Mouse (Mus musculus) leukemia stem cell, adult 10-12 weeks (primary cell): Measurements from ENCODE around the gene Zfp280c. TPM values are rescaled to one million over a fixed set of nuclear protein-coding genes. Genes with fewer than 3 reads are reported as not detected.

Experiments
- polyA plus RNA-seq: library from polyadenylated mRNA; stranded (reverse); fragments of >175 nt; gene quantifications from 2 replicates; pipeline ENCODE4 v1.2.3, GENCODE M21; 2012; ENCODE audit warnings: low replicate concordance

Gene Zfp280c
- 0.07 and 0.38 TPM in 2 replicates for polyA plus RNA-seq

GRCm38 (mm10) chrX:48594099-48594760 is at the start of gene Zfp280c:
TSS of gene Zfp280c (minus strand) at chrX:48594504.

GRCm38 (mm10) chrX:48623379-48624053 is 29.2 kb upstream of the Zfp280c start, which contains the start of gene Slc25a14:
TSS of gene Slc25a14 (plus strand) at chrX:48623413.

GRCm38 (mm10) chrX:48518808-48519548 is 75.3 kb downstream of the Zfp280c start, which contains the start of gene Rab33a:
TSS of gene Rab33a (plus strand) at chrX:48519285.

GRCm38 (mm10) chrX:48513166-48513807 is 81.0 kb downstream of the Zfp280c start, which contains the start of gene Aifm1:
TSS of gene Aifm1 (minus strand) at chrX:48513563.

Other genes starting within 250 kb of the Zfp280c start
- gene Elf4, start 131.4 kb downstream of the Zfp280c start, polyA plus RNA-seq = 6.6 and 10.7 TPM in 2 replicates
- 2.0 and 2.7 TPM in 2 replicates for gene Aifm1, start 80.9 kb downstream of the Zfp280c start, polyA plus RNA-seq
- 0.30 TPM in 1 of 2 replicates, not detected in the other for gene Rab33a, start 75.2 kb downstream of the Zfp280c start, polyA plus RNA-seq
- gene Slc25a14, start 28.9 kb upstream of the Zfp280c start, polyA plus RNA-seq = 0.43 TPM in 1 of 2 replicates, not detected in the other
- gene Gpr119, start 80.0 kb upstream of the Zfp280c start, polyA plus RNA-seq = not detected in 2 replicates
- gene Rbmx2, start 100.5 kb upstream of the Zfp280c start, polyA plus RNA-seq = 3.6 and 5.5 TPM in 2 replicates